Mouse (Mus musculus): ENCODE measurements at regions not wholly inside any gene's neighbourhood (a gene's known extent, or its start where the extent isn't known, plus 50 kb on each side); places are given as distances from the start of the nearest gene placed in this dataset.

DNA sequence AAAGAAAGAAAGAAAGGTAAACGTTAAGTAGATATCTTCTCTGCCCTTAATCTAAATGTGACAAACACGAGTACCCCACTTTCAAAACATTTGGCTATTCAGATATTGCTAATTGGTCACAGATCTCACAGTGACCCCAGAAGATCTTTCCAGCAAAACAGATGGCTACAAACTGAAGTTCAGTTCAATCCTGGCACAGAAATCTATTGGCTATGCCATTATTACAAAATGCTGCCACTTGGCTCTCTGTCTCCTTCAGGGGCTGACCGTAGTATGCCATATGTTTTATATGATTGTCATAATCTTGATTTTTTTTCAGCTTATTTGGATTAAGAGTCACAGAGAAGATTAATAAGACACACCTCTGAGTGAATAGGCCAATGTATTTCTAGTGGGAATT lies 873.2 kb downstream of the Slc22a22 start:
- Histone ChIP-seq H3K4me1 (no peaks in the 10 kb centered on the region), H3K27me3 (no peaks in the 10 kb centered on the region), H3K9ac (no peak overlapping the region), H3K27ac (no peak overlapping the region), H3K4me3 (replicated peaks) (no peak overlapping the region), H3K9me3 (no peaks in the 10 kb centered on the region), H3K36me3 (replicated peaks) (no peaks in the 10 kb centered on the region), H3K4me2 (no peak overlapping the region)
- no peak for ATAC-seq (ENCODE audit: low FRiP score)
- 84% methylated on average over 3 of the region's 3 CpGs for WGBS

DNA sequence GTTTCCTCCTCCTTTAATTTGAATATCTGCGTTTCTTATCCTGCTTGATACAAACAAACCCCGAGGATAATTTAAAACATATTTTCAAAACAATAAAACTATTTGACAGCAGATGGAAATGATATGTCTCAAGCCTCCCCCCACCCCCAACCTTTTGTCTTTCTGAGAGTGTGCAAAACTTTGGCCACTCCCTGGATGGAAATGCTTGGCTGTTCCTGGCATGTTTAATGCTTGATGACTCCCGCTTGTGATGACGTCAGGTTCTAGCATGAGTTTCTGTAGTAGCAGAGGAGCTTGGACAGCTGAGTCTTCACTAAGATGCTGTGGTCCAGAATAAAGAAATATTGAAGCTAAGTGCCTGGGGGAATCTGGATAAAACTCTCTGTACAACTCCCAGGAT lies 884.8 kb downstream of the Slc22a22 start:
- no peaks in the 10 kb centered on the region for H3K9me3 ChIP-seq
- 87% methylated on average over 4 of the region's 4 CpGs for WGBS
- H3K36me3 ChIP-seq (replicated peaks), result no peaks in the 10 kb centered on the region

DNA sequence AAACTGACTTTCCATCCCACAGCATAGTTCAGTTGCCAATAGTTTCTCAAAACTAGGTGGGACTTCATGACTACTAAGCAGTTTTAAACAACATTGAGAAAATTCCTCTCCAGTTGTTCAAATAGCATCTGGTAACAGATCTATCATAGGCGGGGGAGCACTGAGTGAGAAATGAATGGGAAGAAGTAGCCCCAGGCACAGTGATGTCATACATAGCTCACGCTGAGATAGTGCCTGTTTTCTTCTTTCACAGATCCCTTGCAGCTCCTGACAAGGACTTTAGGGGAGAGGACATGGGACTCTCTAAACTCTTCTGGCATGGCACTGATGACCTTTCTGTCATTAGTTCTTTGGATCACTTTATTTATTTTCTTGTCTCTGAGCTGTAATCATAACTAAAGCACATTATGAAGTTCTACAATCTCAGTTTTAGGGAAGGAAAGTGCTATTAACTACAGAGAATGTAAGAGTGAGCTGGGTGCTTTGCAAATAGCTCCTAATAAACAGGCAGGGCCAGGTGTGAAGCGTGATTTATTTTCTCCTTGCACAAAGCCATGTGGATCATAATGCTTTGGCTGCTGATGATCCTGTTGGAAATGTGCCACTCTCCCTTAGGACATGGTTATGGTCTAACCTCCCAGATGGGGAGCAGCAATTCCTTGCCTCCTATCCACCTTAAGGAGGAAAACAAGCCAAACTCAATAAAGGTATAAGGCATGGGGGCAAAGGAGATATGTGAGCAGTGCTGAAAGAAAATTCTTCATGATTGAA lies 896.5 kb downstream of the Slc22a22 start:
- no peaks in the 10 kb centered on the region for H3K4me1 ChIP-seq
- no peak for ATAC-seq (ENCODE audit: low FRiP score)
- no peak overlapping the region for H3K9ac ChIP-seq
- no peak overlapping the region for H3K4me2 ChIP-seq
- 67% methylated on average over 3 of the region's 3 CpGs for WGBS
- no peaks in the 10 kb centered on the region for H3K9me3 ChIP-seq
- H3K4me3 ChIP-seq (replicated peaks), result no peak overlapping the region
- no peaks in the 10 kb centered on the region for H3K27me3 ChIP-seq
- no peak overlapping the region for H3K27ac ChIP-seq
- no peaks in the 10 kb centered on the region for H3K36me3 ChIP-seq (replicated peaks)

More for the DNA sequence above, 884.8 kb downstream of the Slc22a22 start:
- Histone ChIP-seq H3K27ac (no peak overlapping the region), H3K4me2 (no peak overlapping the region), H3K27me3 (no peaks in the 10 kb centered on the region), H3K9ac (no peak overlapping the region), H3K4me1 (no peaks in the 10 kb centered on the region), H3K4me3 (replicated peaks) (no peak overlapping the region)
- ATAC-seq (ENCODE audit: low FRiP score), result no peak

DNA sequence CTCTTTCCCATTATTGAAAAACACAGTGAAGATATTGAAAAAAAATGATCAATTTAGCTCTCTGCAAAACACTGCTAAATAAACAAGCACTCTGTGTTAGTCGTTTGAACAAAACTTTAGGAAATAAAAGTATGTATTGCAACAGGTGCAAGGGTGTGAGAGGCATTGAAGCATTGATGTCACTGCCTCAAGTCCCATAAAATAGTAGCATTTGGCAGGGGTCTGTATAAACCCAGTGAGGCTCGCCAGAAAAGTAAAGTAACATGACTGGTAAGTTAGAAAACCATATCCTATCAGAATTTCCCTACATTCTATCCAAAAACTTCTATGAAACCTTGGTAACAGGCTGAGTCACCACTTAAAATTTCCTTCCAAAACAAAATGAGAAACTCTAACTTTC lies 914.2 kb downstream of the Slc22a22 start:
- H3K4me2 ChIP-seq, result no peak overlapping the region
- H3K36me3 ChIP-seq (replicated peaks), result no peaks in the 10 kb centered on the region
- H3K9ac ChIP-seq, result no peak overlapping the region
- H3K27ac ChIP-seq, result no peak overlapping the region
- H3K27me3 ChIP-seq, result no peaks in the 10 kb centered on the region
- 75% methylated on average over 2 of the region's 2 CpGs for WGBS
- H3K4me3 ChIP-seq (replicated peaks), result no peak overlapping the region
- H3K9me3 ChIP-seq, result no peaks in the 10 kb centered on the region
- ATAC-seq (ENCODE audit: low FRiP score), result no peak
- no peaks in the 10 kb centered on the region for H3K4me1 ChIP-seq

DNA sequence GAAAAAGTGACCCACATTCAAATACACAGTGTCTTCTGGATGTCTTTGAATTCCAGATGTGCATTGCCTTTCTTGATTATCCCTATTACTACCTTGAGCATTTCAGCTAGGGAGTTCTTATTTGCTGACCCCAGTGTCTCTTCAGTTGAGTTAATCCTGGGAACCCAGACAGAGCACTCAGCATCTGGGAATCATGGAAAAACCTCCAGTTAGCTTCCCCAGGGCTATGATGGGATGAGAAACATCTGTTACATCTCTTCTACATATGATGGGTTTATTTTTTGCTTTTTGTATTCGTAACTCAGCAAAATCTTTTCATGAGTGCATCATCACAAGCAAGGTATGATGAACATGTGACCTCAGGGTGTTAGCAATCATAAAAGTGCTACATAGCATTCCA lies 914.6 kb downstream of the Slc22a22 start:
- Histone ChIP-seq H3K36me3 (replicated peaks) (no peaks in the 10 kb centered on the region), H3K27ac (no peak overlapping the region), H3K9me3 (no peaks in the 10 kb centered on the region), H3K4me3 (replicated peaks) (no peak overlapping the region), H3K4me1 (no peaks in the 10 kb centered on the region), H3K27me3 (no peaks in the 10 kb centered on the region), H3K4me2 (no peak overlapping the region), H3K9ac (no peak overlapping the region)
- 84% methylated on average over 1 of the region's 1 CpGs for WGBS
- ATAC-seq (ENCODE audit: low FRiP score), result no peak

DNA sequence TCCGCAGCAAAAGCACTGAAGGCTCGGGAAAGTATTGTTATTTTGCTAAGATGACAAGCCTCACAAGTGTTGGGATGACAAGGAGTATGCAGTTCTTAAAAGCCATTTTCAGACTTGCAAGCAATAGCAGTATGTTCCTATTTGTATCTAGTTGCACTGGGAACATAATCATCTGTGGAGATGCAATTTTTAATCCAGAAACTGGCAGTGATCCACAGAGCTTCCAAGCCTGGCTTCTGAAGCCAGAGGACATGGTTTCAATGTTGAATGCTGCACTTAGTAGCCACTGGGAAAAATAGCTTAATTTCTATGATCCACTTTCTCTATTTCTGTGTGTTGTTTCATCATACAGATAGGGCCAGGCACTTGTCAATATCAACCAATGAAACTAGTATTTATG lies 915.3 kb downstream of the Slc22a22 start:
- Histone ChIP-seq H3K4me2 (no peak overlapping the region), H3K36me3 (replicated peaks) (no peaks in the 10 kb centered on the region), H3K9me3 (no peaks in the 10 kb centered on the region), H3K27me3 (no peaks in the 10 kb centered on the region), H3K27ac (no peak overlapping the region), H3K4me3 (replicated peaks) (no peak overlapping the region), H3K9ac (no peak overlapping the region), H3K4me1 (no peaks in the 10 kb centered on the region)
- ATAC-seq (ENCODE audit: low FRiP score), result no peak
- WGBS, result 93% methylated on average over 2 of the region's 2 CpGs

DNA sequence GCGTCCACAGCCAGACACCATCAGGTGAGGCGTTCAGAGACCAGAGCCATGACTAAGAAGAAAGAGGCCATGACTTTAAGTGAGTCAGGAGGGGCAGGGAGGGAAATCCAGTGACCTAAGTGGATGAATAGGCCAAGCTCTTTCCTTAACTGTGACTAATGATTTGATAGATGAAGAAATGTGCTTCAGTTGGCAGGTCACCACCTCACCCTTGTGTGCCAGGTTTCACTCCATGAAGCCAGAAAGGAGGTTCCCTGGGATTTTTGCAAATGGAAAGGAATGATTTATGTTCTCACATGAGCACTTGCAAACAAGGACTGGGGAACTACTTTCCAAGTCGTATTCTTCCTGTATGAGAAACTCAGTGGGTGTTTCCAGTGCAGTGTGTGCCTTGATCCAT lies 923.0 kb downstream of the Slc22a22 start:
- Histone ChIP-seq H3K4me2 (no peak overlapping the region), H3K36me3 (replicated peaks) (no peaks in the 10 kb centered on the region), H3K27me3 (no peaks in the 10 kb centered on the region), H3K4me3 (replicated peaks) (no peak overlapping the region), H3K9ac (no peak overlapping the region), H3K4me1 (no peaks in the 10 kb centered on the region), H3K27ac (no peak overlapping the region), H3K9me3 (no peaks in the 10 kb centered on the region)
- WGBS, result 87% methylated on average over 3 of the region's 3 CpGs
- ATAC-seq (ENCODE audit: low FRiP score), result no peak

DNA sequence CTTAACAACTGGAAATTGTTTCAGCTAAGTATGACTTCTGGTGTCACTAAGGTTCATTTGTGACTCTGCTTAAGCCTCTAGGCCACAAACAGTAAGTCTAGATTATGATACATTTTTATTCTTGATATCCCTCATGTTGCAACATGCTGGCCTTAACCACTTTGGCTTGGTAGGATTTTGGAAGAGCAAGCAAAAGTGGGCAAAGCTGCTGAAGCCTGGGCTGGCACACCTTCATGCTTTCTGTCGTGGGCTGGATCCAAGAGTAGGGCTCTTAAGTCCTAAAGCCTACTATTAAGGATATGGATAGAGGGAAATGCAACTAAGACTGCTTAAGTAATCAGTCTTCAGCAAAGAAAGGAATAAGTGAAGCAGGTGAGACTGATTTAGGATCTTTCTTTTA lies 923.6 kb downstream of the Slc22a22 start:
- Histone ChIP-seq H3K27me3 (no peaks in the 10 kb centered on the region), H3K9ac (no peak overlapping the region), H3K4me1 (no peaks in the 10 kb centered on the region), H3K9me3 (no peaks in the 10 kb centered on the region), H3K4me2 (no peak overlapping the region), H3K36me3 (replicated peaks) (no peaks in the 10 kb centered on the region), H3K27ac (no peak overlapping the region), H3K4me3 (replicated peaks) (no peak overlapping the region)
- 55% methylated on average over 1 of the region's 1 CpGs for WGBS
- no peak for ATAC-seq (ENCODE audit: low FRiP score)

DNA sequence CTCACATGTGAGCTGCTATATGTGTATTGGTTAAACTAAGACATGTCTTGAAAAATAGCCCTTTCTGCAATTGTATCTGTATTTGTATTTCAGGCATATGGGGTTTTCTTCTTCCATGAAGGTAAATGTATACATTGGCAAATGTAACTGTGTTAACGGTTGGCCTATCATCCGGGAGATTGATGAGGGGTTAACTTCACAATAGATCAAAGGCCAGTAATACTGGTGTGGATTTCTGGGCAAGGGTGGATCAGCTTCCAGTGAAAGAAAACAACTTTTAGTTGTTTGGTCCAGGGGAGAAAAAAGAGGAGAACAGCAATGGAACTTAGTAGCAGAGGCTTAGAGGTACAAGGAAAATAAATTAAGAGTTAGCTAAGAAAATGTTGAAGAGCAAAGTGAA lies 945.9 kb downstream of the Slc22a22 start:
- H3K36me3 ChIP-seq (replicated peaks), result no peaks in the 10 kb centered on the region
- no peaks in the 10 kb centered on the region for H3K27me3 ChIP-seq
- no peaks in the 10 kb centered on the region for H3K9me3 ChIP-seq
- 46% methylated on average over 2 of the region's 2 CpGs for WGBS
- H3K4me1 ChIP-seq, result no peaks in the 10 kb centered on the region
- no peak overlapping the region for H3K27ac ChIP-seq
- H3K4me3 ChIP-seq (replicated peaks), result no peak overlapping the region
- no peak overlapping the region for H3K4me2 ChIP-seq
- no peak for ATAC-seq (ENCODE audit: low FRiP score)
- no peak overlapping the region for H3K9ac ChIP-seq

DNA sequence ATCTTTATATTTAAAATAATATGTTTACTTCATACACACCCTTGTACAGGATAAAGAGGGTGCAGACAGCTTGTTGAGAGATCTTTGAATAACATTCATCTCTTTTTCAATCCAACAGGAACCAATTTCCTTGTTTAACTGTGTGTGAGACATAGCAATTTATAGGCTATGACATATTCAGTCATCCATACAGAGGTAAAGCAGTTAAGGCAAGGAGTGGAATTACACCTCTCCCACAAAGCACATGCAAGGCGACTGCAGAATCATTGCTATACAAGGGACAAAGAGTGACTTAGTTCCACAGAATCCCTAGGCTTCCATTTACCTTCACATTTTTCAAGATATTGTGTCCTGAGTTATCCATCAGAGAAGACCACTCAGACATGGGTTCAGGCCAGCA lies 959.0 kb downstream of the Slc22a22 start:
- ATAC-seq (ENCODE audit: low FRiP score), result no peak
- Histone ChIP-seq H3K4me3 (replicated peaks) (no peak overlapping the region), H3K27me3 (no peaks in the 10 kb centered on the region), H3K36me3 (replicated peaks) (no peaks in the 10 kb centered on the region), H3K27ac (no peak overlapping the region), H3K4me2 (no peak overlapping the region), H3K4me1 (no peaks in the 10 kb centered on the region), H3K9me3 (no peaks in the 10 kb centered on the region), H3K9ac (no peak overlapping the region)
- 92% methylated on average over 1 of the region's 1 CpGs for WGBS

DNA sequence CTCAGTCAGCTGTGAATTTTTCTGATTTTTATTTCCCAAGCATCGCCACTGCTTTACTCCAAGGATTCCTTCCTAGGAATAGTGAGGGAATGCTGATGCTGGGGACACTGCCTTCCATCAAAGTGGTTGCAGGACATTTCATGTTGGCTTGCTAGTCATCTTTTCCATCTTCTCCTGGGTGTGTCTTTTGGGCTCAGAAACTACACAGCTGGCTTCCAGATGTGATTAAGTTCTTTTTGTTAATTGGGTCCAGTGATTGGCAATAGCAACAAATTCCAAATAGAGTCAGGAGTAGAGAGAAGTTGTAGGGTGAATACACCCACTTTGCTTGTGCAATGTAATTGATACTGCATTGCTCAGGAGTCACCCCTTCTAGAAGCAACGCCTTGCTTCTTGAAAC lies 961.3 kb downstream of the Slc22a22 start:
- Histone ChIP-seq H3K9me3 (no peaks in the 10 kb centered on the region), H3K27me3 (no peaks in the 10 kb centered on the region), H3K27ac (no peak overlapping the region), H3K9ac (no peak overlapping the region), H3K4me1 (no peaks in the 10 kb centered on the region), H3K36me3 (replicated peaks) (no peaks in the 10 kb centered on the region), H3K4me3 (replicated peaks) (no peak overlapping the region), H3K4me2 (no peak overlapping the region)
- WGBS, result 88% methylated on average over 2 of the region's 2 CpGs
- ATAC-seq (ENCODE audit: low FRiP score), result no peak

DNA sequence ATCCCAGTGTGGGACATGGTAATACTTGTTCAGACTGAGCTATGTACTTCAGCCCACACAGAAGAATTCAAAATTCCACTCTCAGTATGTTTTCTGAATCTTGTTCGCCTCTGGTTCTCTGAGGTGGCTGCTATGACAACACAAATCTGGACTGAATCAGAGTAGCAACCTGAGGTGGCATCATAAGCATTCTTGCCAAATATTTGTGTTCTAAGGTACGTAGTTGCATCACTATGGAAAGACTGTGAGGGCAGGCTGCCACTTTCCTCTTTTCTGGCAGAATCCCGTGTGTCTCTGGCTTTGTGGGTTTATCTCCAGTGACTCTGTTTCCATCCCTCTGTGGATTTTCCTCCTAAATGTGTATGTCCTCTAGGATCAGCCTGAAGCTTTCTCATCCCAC lies 978.7 kb downstream of the Slc22a22 start:
- no peak for ATAC-seq (ENCODE audit: low FRiP score)
- Histone ChIP-seq H3K4me1 (no peaks in the 10 kb centered on the region), H3K9ac (no peak overlapping the region), H3K4me2 (no peak overlapping the region), H3K9me3 (no peaks in the 10 kb centered on the region), H3K4me3 (replicated peaks) (no peak overlapping the region), H3K27me3 (no peaks in the 10 kb centered on the region), H3K36me3 (replicated peaks) (no peaks in the 10 kb centered on the region), H3K27ac (no peak overlapping the region)
- 84% methylated on average over 3 of the region's 3 CpGs for WGBS

DNA sequence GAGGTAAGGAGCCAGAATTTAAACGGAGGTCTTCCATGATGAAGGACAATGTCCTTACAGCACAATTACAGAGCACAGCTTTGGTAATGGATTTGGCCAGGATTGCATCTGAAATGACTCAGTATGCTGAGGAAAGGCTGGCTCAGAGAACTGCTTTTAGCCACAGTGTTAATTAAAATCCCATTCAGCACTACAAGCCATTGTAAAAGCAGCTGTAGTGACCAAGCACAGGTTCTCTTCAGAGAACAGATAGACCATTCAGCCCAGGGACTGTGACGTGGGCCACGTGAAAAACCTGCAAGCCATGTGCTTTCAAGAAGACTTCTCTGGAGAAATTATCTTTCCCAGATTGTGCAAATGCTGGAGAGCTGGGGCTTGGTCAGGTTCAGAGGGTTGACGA lies 979.7 kb downstream of the Slc22a22 start:
- no peaks in the 10 kb centered on the region for H3K9me3 ChIP-seq
- 61% methylated on average over 4 of the region's 4 CpGs for WGBS
- H3K27ac ChIP-seq, result no peak overlapping the region
- H3K9ac ChIP-seq, result no peak overlapping the region
- H3K4me1 ChIP-seq, result no peaks in the 10 kb centered on the region
- ATAC-seq (ENCODE audit: low FRiP score), result no peak
- H3K27me3 ChIP-seq, result no peaks in the 10 kb centered on the region
- H3K36me3 ChIP-seq (replicated peaks), result no peaks in the 10 kb centered on the region
- no peak overlapping the region for H3K4me3 ChIP-seq (replicated peaks)
- no peak overlapping the region for H3K4me2 ChIP-seq

Data from forebrain, embryonic 12.5 days (tissue).